Mouse (Mus musculus) intestine, embryonic 16.5 days (tissue): ENCODE measurements at regions not wholly inside any gene's neighbourhood (a gene's known extent, or its start where the extent isn't known, plus 50 kb on each side); places are given as distances from the start of the nearest gene placed in this dataset.
A peak's percentile ranks its signal among the peaks of the same experiment; 100 is the strongest.

Experiments used
- ATAC-seq: fragments of 200-750 bp; cut with Nextera tagmentation; 2 replicates; pipeline ENCODE4 v1.8.0; 2017; ENCODE audit warnings: moderate TSS enrichment, moderate library complexity
- H3K27ac ChIP-seq: fragments of 300-500 bp; sonication (generic); 2 replicates; pipeline ENCODE4 v1.5.1; 2014; ENCODE audit warnings: mild to moderate bottlenecking, low read length
- H3K27me3 ChIP-seq: fragments of 300-500 bp; sonication (generic); replicated peaks from 2 replicates; pipeline ENCODE4 v1.6.1; 2014; ENCODE audit warnings: low read length, control low read depth, mixed read lengths; ENCODE audit not compliant: control insufficient read depth, insufficient read depth
- H3K36me3 ChIP-seq: fragments of 300-500 bp; sonication (generic); 2 replicates; pipeline ENCODE4 v1.6.1; 2014; ENCODE audit warnings: low read length, control low read depth; ENCODE audit not compliant: control insufficient read depth, insufficient read depth
- H3K4me1 ChIP-seq: fragments of 300-500 bp; sonication (generic); 2 replicates; pipeline ENCODE4 v1.6.1; 2014; ENCODE audit warnings: low read length, control low read depth, mixed read lengths; ENCODE audit not compliant: control insufficient read depth, insufficient read depth
- H3K4me2 ChIP-seq: fragments of 300-500 bp; sonication (generic); 2 replicates; pipeline ENCODE4 v1.6.1; 2014; ENCODE audit warnings: low read depth, low read length, control low read depth
- H3K4me3 ChIP-seq: fragments of 300-500 bp; sonication (generic); 2 replicates; pipeline ENCODE4 v1.5.1; 2014; ENCODE audit warnings: mild to moderate bottlenecking, low read length
- H3K9ac ChIP-seq: fragments of 300-500 bp; sonication (generic); 2 replicates; pipeline ENCODE4 v1.6.1; 2014; ENCODE audit warnings: low read depth, low read length
- H3K9me3 ChIP-seq: fragments of 300-500 bp; sonication (generic); 2 replicates; pipeline ENCODE4 v1.6.1; 2016; ENCODE audit warnings: low read length, control low read depth; ENCODE audit not compliant: control insufficient read depth
- WGBS: fragments of 180-500 bp; shearing (Covaris S2); extraction: QIAGEN DNeasy Blood & Tissue Kit; methylation state at CpG from one replicate; pipeline ENCODE4 v1.1.7; 2014; 5-methylcytosine and 5-hydroxymethylcytosine counted together

- H3K9me3 ChIP-seq = no peaks in the 10 kb centered on the region
- H3K27me3 ChIP-seq = no peaks in the 10 kb centered on the region
- WGBS = 46% methylated on average over 2 of the region's 2 CpGs
- H3K4me2 ChIP-seq = no peak overlapping the region
- H3K4me1 ChIP-seq = no peaks in the 10 kb centered on the region
- no peak for ATAC-seq
- no peak overlapping the region for H3K9ac ChIP-seq
- no peak overlapping the region for H3K4me3 ChIP-seq
- no peak overlapping the region for H3K27ac ChIP-seq
- H3K36me3 ChIP-seq = no peaks in the 10 kb centered on the region
Observed at GRCm38 (mm10) chr17:59365340-59365739, 352.2 kb upstream of the Nudt12 start.

GRCm38 (mm10) chr17:59362110-59362509 lies 348.9 kb upstream of the Nudt12 start:
- H3K9ac ChIP-seq = no peak overlapping the region
- no peak overlapping the region for H3K4me3 ChIP-seq
- H3K27ac ChIP-seq = no peak overlapping the region
- no peaks in the 10 kb centered on the region for H3K4me1 ChIP-seq
- 47% methylated on average over 7 of the region's 7 CpGs for WGBS
- H3K36me3 ChIP-seq = no peaks in the 10 kb centered on the region
- ATAC-seq = no peak
- no peak overlapping the region for H3K4me2 ChIP-seq
- no peaks in the 10 kb centered on the region for H3K9me3 ChIP-seq
- no peaks in the 10 kb centered on the region for H3K27me3 ChIP-seq

- 68% methylated on average over 9 of the region's 9 CpGs for WGBS
- H3K4me1 ChIP-seq = no peaks in the 10 kb centered on the region
- no peaks in the 10 kb centered on the region for H3K36me3 ChIP-seq
- no peak overlapping the region for H3K4me2 ChIP-seq
- no peaks in the 10 kb centered on the region for H3K27me3 ChIP-seq
- no peak overlapping the region for H3K9ac ChIP-seq
- peak; percentile 38; the same call in 1 of the 2 replicates for ATAC-seq
- H3K9me3 ChIP-seq = no peaks in the 10 kb centered on the region
- H3K4me3 ChIP-seq = no peak overlapping the region
- H3K27ac ChIP-seq = no peak overlapping the region
Observed at GRCm38 (mm10) chr17:59361119-59361518, 347.9 kb upstream of the Nudt12 start.

- H3K9me3 ChIP-seq = no peaks in the 10 kb centered on the region
- no peaks in the 10 kb centered on the region for H3K4me1 ChIP-seq
- no peaks in the 10 kb centered on the region for H3K27me3 ChIP-seq
- ATAC-seq = no peak
- no peaks in the 10 kb centered on the region for H3K36me3 ChIP-seq
- no peak overlapping the region for H3K9ac ChIP-seq
- no peak overlapping the region for H3K4me3 ChIP-seq
- H3K27ac ChIP-seq = no peak overlapping the region
- WGBS = 59% methylated on average over 5 of the region's 5 CpGs
- no peak overlapping the region for H3K4me2 ChIP-seq
Observed at GRCm38 (mm10) chr17:59359503-59359902, 346.3 kb upstream of the Nudt12 start.

GRCm38 (mm10) chr17:59345526-59345925 lies 332.4 kb upstream of the Nudt12 start:
- no peaks in the 10 kb centered on the region for H3K4me1 ChIP-seq
- no peak overlapping the region for H3K9ac ChIP-seq
- H3K27ac ChIP-seq = no peak overlapping the region
- no peaks in the 10 kb centered on the region for H3K9me3 ChIP-seq
- 78% methylated on average over 4 of the region's 4 CpGs for WGBS
- no peak for ATAC-seq
- H3K36me3 ChIP-seq = no peaks in the 10 kb centered on the region
- H3K4me2 ChIP-seq = no peak overlapping the region
- no peak overlapping the region for H3K4me3 ChIP-seq
- no peaks in the 10 kb centered on the region for H3K27me3 ChIP-seq

- no peak for ATAC-seq
- Histone ChIP-seq H3K27me3 (no peaks in the 10 kb centered on the region), H3K4me3 (no peak overlapping the region), H3K9me3 (no peaks in the 10 kb centered on the region), H3K27ac (no peak overlapping the region), H3K4me2 (no peak overlapping the region), H3K36me3 (no peaks in the 10 kb centered on the region), H3K9ac (no peak overlapping the region), H3K4me1 (no peaks in the 10 kb centered on the region)
- WGBS = 88% methylated on average over 5 of the region's 5 CpGs
Observed at GRCm38 (mm10) chr17:59297939-59298338, 284.8 kb upstream of the Nudt12 start.

- no peaks in the 10 kb centered on the region for H3K27me3 ChIP-seq
- H3K9ac ChIP-seq = no peak overlapping the region
- ATAC-seq = no peak
- H3K4me2 ChIP-seq = no peak overlapping the region
- H3K36me3 ChIP-seq = no peaks in the 10 kb centered on the region
- H3K4me3 ChIP-seq = no peak overlapping the region
- H3K27ac ChIP-seq = no peak overlapping the region
- no peaks in the 10 kb centered on the region for H3K4me1 ChIP-seq
- 56% methylated on average over 3 of the region's 3 CpGs for WGBS
- H3K9me3 ChIP-seq = no peaks in the 10 kb centered on the region
Observed at GRCm38 (mm10) chr17:59281364-59281763, 268.2 kb upstream of the Nudt12 start.

GRCm38 (mm10) chr17:59279811-59280210 lies 266.6 kb upstream of the Nudt12 start:
- Histone ChIP-seq H3K36me3 (no peaks in the 10 kb centered on the region), H3K4me1 (no peaks in the 10 kb centered on the region), H3K27me3 (no peaks in the 10 kb centered on the region), H3K4me3 (no peak overlapping the region), H3K9me3 (no peaks in the 10 kb centered on the region), H3K4me2 (no peak overlapping the region), H3K9ac (no peak overlapping the region), H3K27ac (no peak overlapping the region)
- WGBS = 79% methylated on average over 10 of the region's 10 CpGs
- ATAC-seq = no peak

GRCm38 (mm10) chr17:59269613-59270012 lies 256.4 kb upstream of the Nudt12 start:
- H3K27ac ChIP-seq = no peak overlapping the region
- H3K36me3 ChIP-seq = no peaks in the 10 kb centered on the region
- no peak overlapping the region for H3K9ac ChIP-seq
- H3K4me1 ChIP-seq = no peaks in the 10 kb centered on the region
- H3K27me3 ChIP-seq = no peaks in the 10 kb centered on the region
- no peak for ATAC-seq
- H3K9me3 ChIP-seq = no peaks in the 10 kb centered on the region
- no peak overlapping the region for H3K4me3 ChIP-seq
- H3K4me2 ChIP-seq = no peak overlapping the region

GRCm38 (mm10) chr17:59249000-59249399 lies 235.8 kb upstream of the Nudt12 start:
- H3K4me2 ChIP-seq = no peak overlapping the region
- no peak overlapping the region for H3K27ac ChIP-seq
- no peaks in the 10 kb centered on the region for H3K9me3 ChIP-seq
- H3K4me1 ChIP-seq = no peaks in the 10 kb centered on the region
- no peaks in the 10 kb centered on the region for H3K27me3 ChIP-seq
- no peaks in the 10 kb centered on the region for H3K36me3 ChIP-seq
- WGBS = 79% methylated on average over 5 of the region's 5 CpGs
- no peak overlapping the region for H3K4me3 ChIP-seq
- no peak overlapping the region for H3K9ac ChIP-seq
- no peak for ATAC-seq
